Mouse (Mus musculus): ENCODE data around the gene Gm12790. TPM values are rescaled to one million over a fixed set of nuclear protein-coding genes. Genes with fewer than 3 reads are reported as not detected.

Gene Gm12790
- polyA plus RNA-seq (2014; fragmentation: Illumina TruSeq; extraction: RNeasy Lipid Tissue Mini Kit (QIAGEN cat#74804); ENCODE audit: low read depth, low replicate concordance): not detected

GRCm38 (mm10) chr4:101980949-101981348 lies at the start of gene Gm12790:
TSS of gene Gm12790 (minus strand) at chr4:101981049.

GRCm38 (mm10) chr4:101986326-101986725 lies 5.5 kb upstream of the Gm12790 start, which contains the start of gene Gm12789:
TSS of gene Gm12789 (plus strand) at chr4:101986626.

GRCm38 (mm10) chr4:101940107-101940506 lies 40.7 kb downstream of the Gm12790 start, which contains the start of gene Gm12794:
TSS of gene Gm12794 (plus strand) at chr4:101940407.

Other genes starting within 250 kb of the Gm12790 start
- gene B020004J07Rik, start 137.0 kb downstream of the Gm12790 start, polyA plus RNA-seq (2014; fragmentation: Illumina TruSeq; extraction: RNeasy Lipid Tissue Mini Kit (QIAGEN cat#74804); ENCODE audit: low read depth, low replicate concordance): not detected
- gene C130073F10Rik, start 87.3 kb downstream of the Gm12790 start, polyA plus RNA-seq (2014; fragmentation: Illumina TruSeq; extraction: RNeasy Lipid Tissue Mini Kit (QIAGEN cat#74804); ENCODE audit: low read depth, low replicate concordance): not detected
- gene Gm12800, start 71.9 kb downstream of the Gm12790 start, polyA plus RNA-seq (2014; fragmentation: Illumina TruSeq; extraction: RNeasy Lipid Tissue Mini Kit (QIAGEN cat#74804); ENCODE audit: low read depth, low replicate concordance): not detected
- gene Gm12794, start 40.6 kb downstream of the Gm12790 start, polyA plus RNA-seq (2014; fragmentation: Illumina TruSeq; extraction: RNeasy Lipid Tissue Mini Kit (QIAGEN cat#74804); ENCODE audit: low read depth, low replicate concordance): not detected
- not detected for gene Gm12789, start 5.6 kb upstream of the Gm12790 start, polyA plus RNA-seq (2014; fragmentation: Illumina TruSeq; extraction: RNeasy Lipid Tissue Mini Kit (QIAGEN cat#74804); ENCODE audit: low read depth, low replicate concordance)
- gene Pde4b, start 106.5 kb upstream of the Gm12790 start, polyA plus RNA-seq (2014; fragmentation: Illumina TruSeq; extraction: RNeasy Lipid Tissue Mini Kit (QIAGEN cat#74804); ENCODE audit: low read depth, low replicate concordance): 16.0 TPM

Measured in testis, adult 10 weeks (tissue).